Mouse (Mus musculus) embryonic fibroblast, embryonic 13.5 days (primary cell): ENCODE data around the gene Gpd1. TPM values are rescaled to one million over a fixed set of nuclear protein-coding genes. Genes with fewer than 3 reads are reported as not detected.
"Not testable (repeated sequence)": the region's sequence is repeated elsewhere in the genome, so short reads cannot be mapped to it uniquely, and the experiment has no call there.

Experiments used
- H3K27ac ChIP-seq: 2 replicates; pipeline ENCODE4 v1.5.1; 2012; ENCODE audit warnings: low read length, control low read depth, inconsistent platforms; ENCODE audit not compliant: insufficient read depth
- H3K4me1 ChIP-seq: 2 replicates; pipeline ENCODE4 v1.6.1; 2011; ENCODE audit warnings: low read length; ENCODE audit not compliant: control insufficient read depth, insufficient read depth
- H3K4me3 ChIP-seq: 2 replicates; pipeline ENCODE4 v1.5.1; 2011; ENCODE audit warnings: mild to moderate bottlenecking, control low read depth, low read length; ENCODE audit not compliant: insufficient read depth
- CTCF ChIP-seq: IDR thresholded peaks from 2 replicates; pipeline ENCODE4 v1.5.1; 2011; ENCODE audit warnings: mild to moderate bottlenecking, control low read depth, low read length, moderate library complexity, borderline replicate concordance; ENCODE audit not compliant: insufficient read depth
- POLR2A ChIP-seq: IDR thresholded peaks from 2 replicates; pipeline ENCODE4 v1.6.1; 2011; ENCODE audit warnings: low read depth, mild to moderate bottlenecking, control low read depth, low read length, moderate library complexity
- polyA plus RNA-seq: library from polyadenylated mRNA; stranded (reverse); fragments of >200 nt; gene quantifications from 2 replicates; pipeline ENCODE4 v1.2.4, GENCODE M21; 2011; ENCODE audit warnings: low read depth; ENCODE audit not compliant: missing spikeins, insufficient read length

Gene Gpd1
- polyA plus RNA-seq, 1 experiment, result 0.54 TPM

DNA sequence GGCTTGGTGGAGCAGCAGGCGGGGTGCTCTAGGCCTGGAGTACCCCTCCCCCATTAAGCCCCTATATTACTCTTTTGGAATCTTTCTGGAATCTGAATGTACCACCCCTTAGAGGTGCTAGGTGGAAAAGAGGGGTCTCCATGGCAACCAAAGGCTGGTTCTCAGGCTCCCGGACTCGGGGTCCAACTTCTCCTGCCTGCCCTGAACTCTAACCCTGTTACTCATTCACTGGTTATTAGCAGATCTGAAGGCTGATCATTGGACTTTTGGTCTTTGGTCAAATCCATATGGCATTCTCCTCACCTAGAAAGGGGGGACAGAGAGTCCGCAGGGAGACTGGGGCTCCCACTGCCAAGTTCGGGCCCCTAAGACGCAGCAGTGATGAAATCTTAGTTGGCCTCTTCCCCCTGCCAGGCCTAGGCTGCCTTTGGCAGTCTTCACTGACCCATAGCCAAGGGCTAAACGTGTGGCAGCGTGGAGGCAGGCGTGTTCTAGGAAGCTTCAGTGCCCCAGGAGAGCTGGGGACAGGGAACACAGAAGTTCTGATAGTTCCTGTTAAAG, 1.2 kb downstream of the Gpd1 start:
- Histone ChIP-seq H3K4me3 (no peak overlapping the region), H3K27ac (no peak overlapping the region), H3K4me1 (0 out of 2 replicates have a peak, but pooled peaks cover 2% of the 10 kb centered on the region)
- TF ChIP-seq CTCF, result no peak
- TF ChIP-seq POLR2A, result no peak

DNA sequence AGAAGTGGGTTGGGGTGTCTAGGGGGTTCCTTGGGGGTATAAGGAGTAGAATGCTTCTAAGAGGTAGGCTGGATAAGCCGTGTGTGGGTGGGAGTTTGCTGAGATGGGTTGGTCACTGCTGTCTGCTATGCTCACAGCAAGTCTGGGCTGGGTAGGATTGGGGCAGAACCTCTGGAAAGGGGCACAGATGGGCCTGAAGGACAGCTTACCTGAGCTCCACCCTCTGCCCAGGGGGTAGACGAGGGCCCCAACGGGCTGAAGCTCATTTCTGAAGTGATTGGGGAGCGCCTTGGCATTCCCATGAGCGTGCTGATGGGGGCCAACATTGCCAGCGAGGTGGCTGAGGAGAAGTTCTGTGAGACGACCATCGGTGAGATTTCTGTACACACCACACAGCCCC, 2.5 kb downstream of the Gpd1 start:
- 0 out of 2 replicates have a peak, but pooled peaks cover 7% of the 10 kb centered on the region for H3K4me1 ChIP-seq
- no peak overlapping the region for H3K4me3 ChIP-seq
- no peak for TF ChIP-seq POLR2A
- no peak for TF ChIP-seq CTCF
- H3K27ac ChIP-seq, result no peak overlapping the region

DNA sequence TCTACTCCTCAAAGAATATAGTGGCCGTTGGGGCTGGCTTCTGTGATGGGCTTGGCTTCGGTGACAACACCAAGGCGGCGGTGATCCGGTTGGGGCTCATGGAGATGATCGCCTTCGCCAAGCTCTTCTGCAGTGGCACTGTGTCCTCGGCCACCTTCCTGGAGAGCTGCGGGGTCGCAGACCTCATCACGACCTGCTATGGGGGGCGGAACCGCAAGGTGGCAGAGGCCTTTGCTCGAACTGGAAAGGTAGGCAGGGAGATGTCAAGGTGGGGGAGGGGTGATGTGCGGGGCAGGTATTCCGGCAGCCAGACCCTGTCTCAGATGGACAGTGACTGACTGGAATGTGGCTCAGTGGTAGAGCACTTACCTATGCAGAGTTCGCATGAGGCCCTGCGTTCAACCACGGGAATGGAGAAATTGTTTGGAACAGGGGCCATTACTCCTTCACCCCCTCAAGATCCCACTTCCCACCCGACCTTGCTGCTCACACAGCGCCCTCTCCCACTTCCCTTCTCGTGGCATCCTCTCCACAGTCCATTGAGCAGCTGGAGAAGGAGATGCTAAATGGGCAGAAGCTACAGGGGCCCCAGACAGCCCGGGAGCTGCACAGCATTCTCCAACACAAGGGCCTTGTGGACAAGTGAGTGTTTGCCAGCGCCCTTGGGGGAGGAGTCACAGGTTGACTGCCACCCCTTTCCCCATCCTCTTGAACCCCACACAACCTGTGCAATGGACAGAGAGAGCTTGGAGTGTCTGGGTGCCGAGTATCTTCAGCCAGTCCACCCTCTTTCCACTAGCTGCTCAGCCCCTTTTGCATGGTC, 4.8 kb downstream of the Gpd1 start:
- Histone ChIP-seq H3K27ac (no peak overlapping the region), H3K4me1 (0 out of 2 replicates have a peak, but pooled peaks cover 7% of the 10 kb centered on the region), H3K4me3 (no peak overlapping the region)
- TF ChIP-seq POLR2A (no peak), CTCF (no peak)

DNA sequence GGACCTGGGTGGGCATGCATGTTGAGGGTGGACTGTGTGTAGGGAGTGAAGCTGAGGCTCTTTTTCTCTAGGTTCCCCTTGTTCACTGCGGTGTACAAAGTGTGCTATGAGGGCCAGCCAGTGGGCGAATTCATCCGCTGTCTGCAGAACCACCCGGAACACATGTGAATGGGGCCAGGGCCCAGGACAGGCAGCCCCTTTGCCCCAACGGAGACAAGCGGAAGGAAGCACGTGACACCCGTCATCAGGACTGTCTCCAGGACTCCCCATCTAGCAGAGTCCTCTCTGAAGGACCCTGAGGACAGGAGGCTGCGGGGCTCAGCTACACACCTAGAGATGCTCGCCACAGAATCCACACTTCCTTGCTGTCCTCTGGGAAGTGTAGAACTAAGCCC, 5.8 kb downstream of the Gpd1 start:
- Histone ChIP-seq H3K4me1 (0 out of 2 replicates have a peak, but pooled peaks cover 7% of the 10 kb centered on the region), H3K4me3 (no peak overlapping the region), H3K27ac (peak overlapping the region; percentile 92; the same call in 1 of the 2 replicates)
- TF ChIP-seq POLR2A (no peak), CTCF (no peak)

DNA sequence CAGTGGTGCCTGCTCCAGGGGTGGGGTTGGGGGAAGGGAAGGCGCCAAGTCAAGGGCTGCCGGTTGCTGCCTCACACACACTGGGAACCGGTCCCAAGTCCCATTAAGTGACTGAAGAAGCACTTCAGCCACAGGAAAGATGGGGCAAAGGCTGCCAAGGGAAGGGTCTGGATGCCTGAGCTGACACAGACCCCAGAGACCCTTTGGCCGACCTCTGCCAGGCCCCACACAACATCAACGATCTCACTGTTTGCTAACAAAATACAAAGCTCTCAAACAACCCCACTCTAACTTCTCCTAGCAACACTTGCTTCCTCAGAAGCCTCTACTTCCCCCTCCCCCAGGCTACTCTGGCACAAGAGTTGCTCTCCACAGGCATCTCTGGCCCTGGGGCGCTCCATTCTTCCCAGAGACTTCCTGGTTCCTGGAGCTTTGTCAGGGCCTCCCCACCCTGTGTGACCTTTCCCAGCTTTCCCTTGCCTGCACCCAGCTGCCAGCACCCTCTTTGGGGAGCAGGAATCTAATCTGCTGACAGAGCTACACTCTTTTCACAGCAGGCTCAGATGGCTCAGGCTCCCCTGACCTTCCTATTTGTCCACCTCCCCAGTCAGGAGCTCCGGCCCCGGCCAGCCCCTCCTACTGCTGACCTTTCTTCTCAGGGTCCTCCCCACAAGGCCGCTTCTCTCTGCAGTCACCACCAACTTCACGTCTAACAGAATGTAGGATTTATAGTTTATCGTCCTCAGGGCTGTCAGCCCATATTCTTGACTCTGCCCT, 6.4 kb downstream of the Gpd1 start:
- H3K4me1 ChIP-seq, result 0 out of 2 replicates have a peak, but pooled peaks cover 7% of the 10 kb centered on the region
- TF ChIP-seq POLR2A, result peak; percentile 21; the same call in 1 of the 2 replicates
- TF ChIP-seq CTCF, result no peak
- H3K27ac ChIP-seq, result peak overlapping the region; percentile 92
- no peak overlapping the region for H3K4me3 ChIP-seq

DNA sequence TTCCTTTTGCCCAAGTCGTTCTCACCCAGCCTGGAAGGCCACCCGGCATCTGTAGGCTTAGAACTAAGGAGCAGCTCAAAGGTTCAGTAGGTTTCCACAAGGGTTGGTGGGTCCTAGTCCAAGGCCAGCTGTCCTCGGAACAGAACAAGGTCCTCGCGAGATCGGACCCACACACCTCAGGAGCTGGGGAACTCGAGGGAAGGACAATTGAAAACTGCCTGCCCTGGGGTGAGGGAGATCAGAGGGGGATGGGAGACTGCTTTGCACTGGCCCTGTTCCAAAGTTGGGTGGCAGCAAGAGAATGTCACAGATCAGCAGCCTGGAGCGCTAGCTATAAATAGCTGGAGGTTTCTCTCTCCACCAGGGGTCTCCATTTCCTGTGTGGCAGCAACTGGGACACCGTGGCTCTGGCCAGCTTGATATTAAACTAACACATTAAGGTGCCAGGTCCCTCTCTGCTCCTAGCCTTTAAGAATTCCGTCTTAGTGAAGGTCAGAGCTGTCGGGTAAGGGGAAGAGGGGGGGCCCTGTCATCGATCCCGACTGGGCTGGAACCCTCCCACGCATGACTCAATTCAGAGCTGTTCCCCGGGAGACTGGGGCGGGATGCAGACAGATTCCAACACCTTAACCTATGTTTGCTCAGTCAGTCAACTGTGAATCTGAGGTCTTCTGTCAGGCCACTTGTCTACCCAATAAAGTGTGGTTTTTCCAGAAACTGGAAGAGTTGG, 7.1 kb downstream of the Gpd1 start:
- peak overlapping the region; percentile 92 for H3K27ac ChIP-seq
- TF ChIP-seq POLR2A (0 out of 2 replicates have a peak, but pooled peaks have one; percentile 29), CTCF (no peak)
- 0 out of 2 replicates have a peak, but pooled peaks cover 7% of the 10 kb centered on the region for H3K4me1 ChIP-seq
- H3K4me3 ChIP-seq, result no peak overlapping the region

DNA sequence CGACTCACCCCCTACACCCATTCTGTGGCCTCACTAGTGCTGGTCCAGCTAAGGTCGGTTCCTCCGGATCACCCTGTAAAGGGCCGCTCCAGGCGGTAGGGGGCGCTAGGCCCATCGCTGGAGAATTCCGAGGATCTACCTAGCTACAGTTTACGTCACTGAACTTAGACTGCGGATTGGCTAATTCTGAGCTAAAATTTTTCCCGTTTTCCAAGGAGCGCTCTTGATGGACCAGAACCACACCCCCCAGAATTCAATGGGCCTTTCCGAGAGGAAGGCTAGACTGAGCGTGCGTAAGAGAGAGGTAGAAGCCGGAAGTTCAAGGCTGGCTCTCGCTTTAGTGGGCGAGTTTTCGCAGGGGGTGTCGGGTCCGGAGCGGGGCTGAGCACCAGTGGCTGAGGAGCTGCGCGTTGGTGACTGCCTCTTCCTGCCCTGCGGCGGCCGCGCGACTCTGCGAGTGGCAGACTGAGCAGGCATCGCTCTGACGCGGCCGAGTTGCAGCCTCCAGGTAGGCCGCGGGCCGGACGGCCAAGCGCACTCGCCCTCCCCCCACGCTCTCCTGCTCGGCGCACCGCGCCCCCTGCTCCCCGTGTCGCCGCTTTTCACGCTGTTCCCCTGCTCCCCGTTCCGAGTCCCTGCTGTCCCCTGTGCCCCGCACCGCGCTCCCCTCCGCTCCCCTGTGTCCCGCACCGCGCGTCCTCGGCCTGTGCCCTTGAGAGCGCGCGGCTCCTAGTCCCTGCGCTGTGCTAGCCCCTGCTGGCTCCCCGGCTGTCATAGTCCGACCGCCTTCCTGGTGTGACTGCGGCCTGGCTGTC, 8.2 kb downstream of the Gpd1 start, which contains the start of gene Cox14:
Cox14 (plus strand) TSS at position 278 of the 815 bp plus-strand sequence.
- Histone ChIP-seq H3K4me1 (0 out of 2 replicates have a peak, but pooled peaks cover 7% of the 10 kb centered on the region), H3K27ac (peak within 1 kb of the TSS; percentile 92), H3K4me3 (peak within 1 kb of the TSS; percentile 91)
- TF ChIP-seq CTCF (peak; percentile 89), POLR2A (peak; percentile 91)

DNA sequence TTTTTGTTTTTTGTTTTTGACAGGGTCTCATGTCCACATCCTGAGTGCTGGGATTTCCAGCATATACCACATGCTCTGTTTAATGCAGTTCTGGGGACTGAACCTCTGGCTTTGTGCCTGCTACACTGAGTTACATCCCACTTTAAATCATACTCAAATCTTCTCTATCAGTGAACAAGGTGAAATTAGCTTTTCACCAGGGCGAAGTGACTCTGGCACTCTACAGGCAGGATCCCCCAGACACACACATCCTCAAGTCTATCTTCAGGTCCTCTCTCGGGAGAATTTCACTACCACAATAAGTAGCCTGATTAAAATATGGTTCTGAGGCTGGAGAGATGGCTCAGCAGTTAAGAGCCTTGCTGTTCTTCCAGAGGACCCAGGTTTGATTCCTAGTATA, 9.2 kb downstream of the Gpd1 start:
- H3K27ac ChIP-seq, result no peak overlapping the region
- TF ChIP-seq POLR2A, result no peak
- TF ChIP-seq CTCF, result no peak
- 0 out of 2 replicates have a peak, but pooled peaks cover 7% of the 10 kb centered on the region for H3K4me1 ChIP-seq

DNA sequence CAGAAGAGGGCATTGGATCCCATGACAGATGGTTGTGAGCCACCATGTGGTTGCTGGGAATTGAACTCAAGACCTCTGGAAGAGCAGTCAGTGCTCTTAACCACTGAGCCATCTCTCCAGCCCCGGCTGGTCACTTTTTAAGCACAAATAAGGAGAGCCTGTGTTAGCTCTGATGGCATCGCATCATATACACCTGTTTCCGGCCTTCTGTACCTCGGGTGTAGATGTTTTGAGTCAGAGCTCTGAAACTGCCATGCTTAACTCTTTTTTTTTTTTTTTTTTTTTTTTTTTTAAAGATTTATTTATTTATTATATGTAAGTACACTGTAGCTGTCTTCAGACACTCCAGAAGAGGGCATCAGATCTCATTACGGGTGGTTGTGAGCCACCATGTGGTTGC, 9.7 kb downstream of the Gpd1 start:
- not testable (repeated sequence) for H3K4me1 ChIP-seq, H3K27ac ChIP-seq, H3K4me3 ChIP-seq

More for the DNA sequence above, 9.2 kb downstream of the Gpd1 start:
- peak overlapping the region; percentile 91 for H3K4me3 ChIP-seq
